Mouse (Mus musculus): Measurements from ENCODE around the gene Gm36028. TPM values are rescaled to one million over a fixed set of nuclear protein-coding genes. Genes with fewer than 3 reads are reported as not detected.

Gene Gm36028
- polyA plus RNA-seq, 1 experiment from 2014 or later: 0.13 TPM

GRCm38 (mm10) chr16:37803387-37803950 lies 57.5 kb downstream of the Gm36028 start:
- 93% methylated on average over 9 of the region's 9 CpGs for WGBS
- Histone ChIP-seq H3K27me3 (no peaks in the 10 kb centered on the region), H3K9me3 (peaks cover 6% of the 10 kb centered on the region; the same call in 1 of the 2 replicates), H3K9ac (no peak overlapping the region), H3K4me1 (peaks cover 55% of the 10 kb centered on the region), H3K4me2 (replicated peaks) (no peak overlapping the region), H3K4me3 (no peak overlapping the region), H3K36me3 (peaks cover 78% of the 10 kb centered on the region), H3K27ac (no peak overlapping the region)
- no peak for ATAC-seq (ENCODE audit: low FRiP score, low read depth)

- Histone ChIP-seq H3K9me3 (peaks cover 6% of the 10 kb centered on the region; the same call in 1 of the 2 replicates), H3K36me3 (peaks cover 75% of the 10 kb centered on the region), H3K4me1 (peaks cover 49% of the 10 kb centered on the region), H3K27me3 (no peaks in the 10 kb centered on the region), H3K4me3 (no peak overlapping the region), H3K4me2 (replicated peaks) (no peak overlapping the region), H3K27ac (peak overlapping the region; percentile 39; the same call in 1 of the 2 replicates), H3K9ac (no peak overlapping the region)
- no peak for ATAC-seq (ENCODE audit: low FRiP score, low read depth)
- 28% methylated on average over 4 of the region's 4 CpGs for WGBS
These were observed 58.2 kb downstream of the Gm36028 start for GRCm38 (mm10) chr16:37802686-37803295.

- Histone ChIP-seq H3K4me2 (replicated peaks) (no peak overlapping the region), H3K27ac (no peak overlapping the region; the same call in 1 of the 2 replicates)
- 84% methylated on average over 2 of the region's 2 CpGs for WGBS
These were observed 59.8 kb downstream of the Gm36028 start for GRCm38 (mm10) chr16:37801097-37801496.

More at GRCm38 (mm10) chr16:37801097-37801496, 59.8 kb downstream of the Gm36028 start:
- H3K4me3 ChIP-seq: no peak overlapping the region
- no peaks in the 10 kb centered on the region for H3K27me3 ChIP-seq
- peaks cover 32% of the 10 kb centered on the region for H3K4me1 ChIP-seq
- H3K9me3 ChIP-seq: peaks cover 6% of the 10 kb centered on the region; the same call in 1 of the 2 replicates
- H3K36me3 ChIP-seq: peaks cover 67% of the 10 kb centered on the region
- H3K9ac ChIP-seq: no peak overlapping the region
- no peak for ATAC-seq (ENCODE audit: low FRiP score, low read depth)

Other genes starting within 250 kb of the Gm36028 start
- 58.1 and 63.9 TPM in 2 replicates for gene Ndufb4, start 206.7 kb downstream of the Gm36028 start, polyA plus RNA-seq (2015; fragmentation: Nextera tagmentation; extraction: Ambion mirVana)
- 714 and 731 TPM in 2 replicates for gene Fstl1, start 84.3 kb downstream of the Gm36028 start, polyA plus RNA-seq (2015; fragmentation: Nextera tagmentation; extraction: Ambion mirVana)
- gene Lrrc58, start 7.2 kb upstream of the Gm36028 start, polyA plus RNA-seq (2015; fragmentation: Nextera tagmentation; extraction: Ambion mirVana): 58.9 and 62.3 TPM in 2 replicates
- gene Gpr156, start 55.4 kb upstream of the Gm36028 start, polyA plus RNA-seq (2015; fragmentation: Nextera tagmentation; extraction: Ambion mirVana): 0.88 and 0.95 TPM in 2 replicates
- gene Gsk3b, start 227.9 kb upstream of the Gm36028 start, polyA plus RNA-seq (2015; fragmentation: Nextera tagmentation; extraction: Ambion mirVana): 69.3 and 69.7 TPM in 2 replicates